Mouse (Mus musculus): Measurements from ENCODE around the gene Crygd. TPM values are rescaled to one million over a fixed set of nuclear protein-coding genes. Genes with fewer than 3 reads are reported as not detected.

Crygd gene
- not detected in 4 replicates for total RNA-seq (2023; ENCODE audit: inconsistent age)

GRCm38 (mm10) chr1:65063352-65063751 is at the start of gene Crygd:
TSS of gene Crygd (minus strand) at chr1:65063452.

GRCm38 (mm10) chr1:65103273-65103672 is 40.0 kb upstream of the Crygd start, which contains the start of gene Cryga:
TSS of gene Cryga (minus strand) at chr1:65103373.

DNA sequence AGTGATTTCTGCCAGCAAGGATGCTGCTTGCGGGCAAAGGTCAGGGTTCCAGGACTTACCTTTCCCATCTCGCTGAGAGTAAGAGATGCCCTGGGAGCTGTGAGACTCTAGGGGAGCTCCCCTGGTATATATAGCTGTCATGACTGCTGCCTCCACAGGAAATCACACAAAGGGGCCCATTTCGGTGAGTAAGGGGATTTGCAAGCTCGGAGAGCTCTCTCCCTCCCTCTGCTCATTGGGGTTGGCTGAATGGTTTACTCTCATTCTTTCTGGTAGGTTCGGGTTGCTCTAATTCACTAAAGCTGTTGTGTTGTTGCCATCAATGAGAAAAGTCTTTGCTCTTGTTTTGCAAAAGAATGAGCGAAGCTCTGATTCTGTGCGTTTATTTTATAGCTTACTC is 18.9 kb upstream of the Crygd start, which contains the start of gene Crygb:
Gene Crygb (minus strand): TSS at position 101 of the 400 bp plus-strand sequence.

DNA sequence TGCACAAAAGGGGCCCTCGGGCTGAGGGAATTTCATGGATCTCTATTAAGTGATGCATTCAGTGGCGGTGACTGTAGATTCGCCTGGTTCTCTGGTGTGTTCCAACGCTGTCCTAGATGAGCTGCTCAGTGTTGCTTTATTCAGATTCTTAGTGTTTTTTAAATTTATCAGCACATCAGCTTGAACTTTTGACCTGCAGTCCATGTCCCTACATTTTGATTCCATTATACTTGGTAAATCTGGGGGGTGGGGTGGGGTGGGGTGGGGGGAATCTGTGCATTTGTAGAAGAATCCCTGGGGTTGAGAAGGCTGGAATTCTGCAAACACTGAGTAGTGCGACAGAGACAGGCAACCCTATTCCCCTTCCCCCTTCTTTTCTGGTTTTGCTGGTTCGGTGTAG is 10.3 kb upstream of the Crygd start, which contains the start of gene Crygc:
Gene Crygc (minus strand): TSS at position 101 of the 400 bp plus-strand sequence.

GRCm38 (mm10) chr1:65050952-65051351 is 12.3 kb downstream of the Crygd start, which contains the start of gene Cryge:
TSS of gene Cryge (minus strand) at chr1:65051149.

DNA sequence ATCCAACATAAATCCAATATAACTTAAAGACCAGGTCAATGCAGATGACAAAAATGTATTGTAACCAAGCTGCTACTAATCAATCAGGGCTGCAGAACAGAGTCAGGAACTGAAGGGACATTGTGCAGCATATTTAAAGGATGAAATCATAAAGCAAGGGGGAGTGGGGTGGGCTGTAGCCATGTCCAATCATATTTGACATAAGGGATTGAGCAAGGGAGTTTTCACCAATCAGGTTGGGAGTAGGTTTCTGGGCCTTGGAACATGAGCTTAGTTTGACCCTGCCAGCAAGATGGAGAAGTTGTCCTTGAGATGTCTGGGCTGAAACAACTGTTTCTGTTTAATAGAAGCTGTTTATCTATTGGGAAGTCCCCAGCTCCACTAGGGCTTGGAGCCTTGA is 30.6 kb downstream of the Crygd start, which contains the start of gene Akr1cl:
Gene Akr1cl (minus strand): TSS at position 119 of the 400 bp plus-strand sequence.

Other genes with a start within 250 kb of the Crygd start
- 94.1 to 99.0 TPM (median 96.4 TPM) in 4 replicates for gene Plekhm3, start 106.6 kb downstream of the Crygd start, total RNA-seq (2023; ENCODE audit: inconsistent age)
- gene Akr1cl, start 30.7 kb downstream of the Crygd start, total RNA-seq (2023; ENCODE audit: inconsistent age): not detected in 4 replicates
- not detected in 4 replicates for gene Cryge, start 12.3 kb downstream of the Crygd start, total RNA-seq (2023; ENCODE audit: inconsistent age)
- gene Crygc, start 10.2 kb upstream of the Crygd start, total RNA-seq (2023; ENCODE audit: inconsistent age): not detected in 4 replicates
- gene Crygb, start 18.8 kb upstream of the Crygd start, total RNA-seq (2023; ENCODE audit: inconsistent age): not detected in 4 replicates
- gene Cryga, start 39.9 kb upstream of the Crygd start, total RNA-seq (2023; ENCODE audit: inconsistent age): not detected in 4 replicates
- gene Gm28845, start 56.1 kb upstream of the Crygd start, total RNA-seq (2023; ENCODE audit: inconsistent age): not detected in 4 replicates
- gene D630023F18Rik, start 59.8 kb upstream of the Crygd start, total RNA-seq (2023; ENCODE audit: inconsistent age): not detected in 4 replicates
- gene Idh1, start 123.0 kb upstream of the Crygd start, total RNA-seq (2023; ENCODE audit: inconsistent age): 4.7 to 7.3 TPM (median 5.7 TPM) in 4 replicates
- 52.7 to 64.8 TPM (median 60.1 TPM) in 4 replicates for gene Pikfyve, start 123.2 kb upstream of the Crygd start, total RNA-seq (2023; ENCODE audit: inconsistent age)
- gene Pth2r, start 218.6 kb upstream of the Crygd start, total RNA-seq (2023; ENCODE audit: inconsistent age): not detected in 4 replicates